Mouse (Mus musculus): ENCODE data around the gene Acot10.
"Not testable (repeated sequence)": the region's sequence is repeated elsewhere in the genome, so short reads cannot be mapped to it uniquely, and the experiment has no call there.

Gene Acot10

DNA sequence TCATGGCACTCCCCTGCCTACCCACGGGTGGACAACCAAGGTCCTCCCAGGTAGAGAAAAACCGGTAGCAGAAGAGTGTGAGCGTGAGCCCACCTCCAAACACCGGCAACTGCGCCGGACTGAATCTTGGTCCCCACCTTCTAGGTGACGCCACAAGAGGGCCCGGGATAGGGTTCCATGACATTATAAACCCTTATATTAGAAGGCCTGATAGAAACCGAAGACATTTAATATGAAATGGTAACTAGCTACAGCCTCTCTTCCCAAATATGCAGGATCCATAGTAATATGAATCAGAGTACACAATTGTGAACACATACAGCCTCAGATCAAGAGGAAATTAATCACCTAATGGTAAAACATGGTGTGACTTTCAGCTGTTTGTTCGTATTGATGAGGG, at the start of gene Acot10:
Gene Acot10 (minus strand): TSS at position 101 of the 400 bp plus-strand sequence.
- DNase-seq (ENCODE audit: extremely low read depth, low read depth, low spot score) = no peak

DNA sequence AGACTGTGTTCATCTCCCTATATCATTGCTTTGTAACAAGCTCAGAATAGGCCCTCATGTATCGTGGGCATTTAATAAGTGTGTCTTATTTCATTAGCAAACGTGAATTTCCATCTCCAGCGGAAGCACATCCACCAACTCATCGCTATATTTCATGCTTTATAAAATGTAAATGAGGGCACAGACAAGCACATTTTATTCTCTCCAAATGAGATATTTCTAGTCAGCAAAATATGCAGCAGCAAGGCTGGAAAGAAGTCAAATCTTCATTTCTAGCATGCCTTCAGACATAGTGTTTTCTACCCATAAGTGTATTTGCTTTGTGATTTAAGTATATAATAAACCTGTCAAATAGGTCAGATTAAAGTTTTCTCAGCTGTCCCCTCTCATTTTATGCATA, 45.3 kb upstream of the Acot10 start:
- no peak for DNase-seq (ENCODE audit: extremely low read depth, low read depth, low spot score)

DNA sequence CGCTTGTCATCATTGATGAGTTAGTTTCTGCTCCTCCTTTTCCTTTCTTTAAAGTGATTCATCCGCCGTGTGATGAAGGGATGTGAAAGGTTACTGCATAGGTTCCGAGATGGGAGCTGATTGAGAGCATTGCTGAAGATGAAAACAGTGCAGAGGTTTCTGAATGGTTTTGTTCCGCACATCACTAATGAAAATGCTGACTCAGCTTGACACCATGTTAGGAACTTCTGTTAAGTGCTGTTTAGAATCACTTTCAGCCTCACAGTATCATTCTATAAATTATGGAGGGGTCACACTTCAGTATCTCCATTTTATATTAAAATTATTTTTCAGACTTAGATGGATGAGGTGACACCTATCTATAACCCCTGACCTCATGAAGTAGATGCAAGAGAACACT, 29.7 kb upstream of the Acot10 start:
- DNase-seq (ENCODE audit: extremely low read depth, low read depth, low spot score) = no peak

DNA sequence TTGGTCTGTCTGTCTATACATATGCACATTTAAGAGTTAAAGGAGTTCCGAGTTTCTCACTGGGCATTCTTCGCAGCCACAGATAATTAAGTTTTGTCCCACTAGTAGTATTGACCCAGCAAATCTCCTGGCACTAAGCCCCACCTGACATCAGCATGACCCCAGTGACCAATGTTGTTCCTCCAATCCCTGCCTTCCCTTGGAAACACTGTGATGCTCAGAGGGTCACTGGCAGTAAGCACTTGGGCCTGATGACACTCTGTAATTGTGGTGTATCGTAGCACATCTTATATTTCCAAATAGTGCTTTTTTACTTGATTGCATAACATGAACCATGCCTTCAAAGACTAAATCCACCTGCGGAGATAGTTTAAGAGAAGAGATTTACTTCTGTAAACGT, 17.6 kb upstream of the Acot10 start:
- no peak for DNase-seq (ENCODE audit: extremely low read depth, low read depth, low spot score)

DNA sequence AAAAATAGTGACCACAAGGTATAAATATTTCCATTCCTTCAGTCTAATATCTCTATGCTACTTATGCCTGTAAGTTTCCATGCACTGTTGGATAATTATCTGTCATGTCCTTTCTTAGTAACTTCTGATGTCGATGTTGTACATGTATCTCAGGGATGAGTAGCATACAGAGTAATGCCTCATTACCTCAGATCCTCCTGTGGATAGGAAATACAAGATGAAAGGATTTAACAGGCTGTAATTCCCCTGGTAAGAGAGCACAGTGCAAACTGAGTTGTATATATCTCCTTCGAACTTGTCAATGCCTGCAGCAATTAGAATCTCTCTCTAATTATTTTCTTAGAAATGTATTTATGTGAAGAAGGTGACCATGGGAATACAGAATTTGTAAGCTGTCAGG, 16.2 kb upstream of the Acot10 start:
- no peak for DNase-seq (ENCODE audit: extremely low read depth, low read depth, low spot score)

DNA sequence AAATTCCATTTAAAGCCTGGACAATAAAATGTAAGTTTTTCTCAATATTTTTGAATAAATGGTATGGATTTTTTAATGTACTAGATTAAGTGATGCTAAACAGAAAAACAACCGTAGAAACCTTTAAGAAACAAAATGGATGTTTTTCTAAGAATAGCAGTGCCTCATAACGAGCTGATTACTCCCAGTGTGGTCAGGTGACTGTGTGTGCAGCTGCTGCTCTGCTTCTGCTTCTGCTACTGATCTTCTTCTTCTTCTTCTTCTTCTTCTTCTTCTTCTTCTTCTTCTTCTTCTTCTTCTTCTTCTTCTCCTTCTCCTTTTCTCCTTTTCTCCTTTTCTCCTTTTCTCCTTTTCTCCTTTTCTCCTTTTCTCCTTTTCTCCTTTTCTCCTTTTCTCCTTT, 3.0 kb upstream of the Acot10 start:
- not testable (repeated sequence) for DNase-seq (ENCODE audit: extremely low read depth, low read depth, low spot score)

DNA sequence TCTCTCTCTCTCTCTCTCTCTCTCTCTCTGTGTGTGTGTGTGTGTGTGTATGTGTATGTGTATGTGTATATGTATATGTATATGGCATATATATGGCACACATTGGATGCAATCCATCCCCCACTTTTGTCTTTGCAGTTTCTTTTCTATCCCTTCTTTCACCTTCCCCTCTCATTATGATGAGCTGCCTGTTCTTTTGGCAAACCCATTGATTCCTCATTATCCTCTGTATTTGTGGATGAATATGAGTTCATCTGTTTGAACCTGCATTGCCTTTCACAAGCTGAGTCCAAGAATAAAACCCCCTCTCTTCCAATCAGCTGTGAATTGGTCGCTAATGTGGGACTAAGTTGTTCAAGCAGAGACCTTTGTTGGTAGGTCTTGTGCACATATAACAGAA, 1.4 kb upstream of the Acot10 start:
- no peak for DNase-seq (ENCODE audit: extremely low read depth, low read depth, low spot score)

DNA sequence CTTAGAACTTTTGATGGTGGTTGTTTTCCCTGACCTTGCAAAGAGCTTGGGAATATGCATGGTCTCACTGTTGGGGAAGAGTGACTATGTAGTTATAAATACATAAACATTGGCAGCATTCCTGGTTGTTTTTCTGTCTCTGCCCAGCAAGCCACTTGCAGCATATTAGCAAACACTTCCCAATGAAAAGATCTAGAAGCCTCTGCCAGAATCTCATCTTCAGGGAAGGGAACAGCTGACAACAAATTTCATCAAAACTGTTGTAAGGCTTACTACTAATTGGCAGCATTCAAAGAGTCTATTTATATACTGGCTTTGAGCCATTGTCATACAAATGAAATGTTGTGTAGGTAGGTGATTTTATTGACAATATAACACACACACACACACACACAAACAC, 800 bp upstream of the Acot10 start:
- DNase-seq (ENCODE audit: extremely low read depth, low read depth, low spot score) = no peak

DNA sequence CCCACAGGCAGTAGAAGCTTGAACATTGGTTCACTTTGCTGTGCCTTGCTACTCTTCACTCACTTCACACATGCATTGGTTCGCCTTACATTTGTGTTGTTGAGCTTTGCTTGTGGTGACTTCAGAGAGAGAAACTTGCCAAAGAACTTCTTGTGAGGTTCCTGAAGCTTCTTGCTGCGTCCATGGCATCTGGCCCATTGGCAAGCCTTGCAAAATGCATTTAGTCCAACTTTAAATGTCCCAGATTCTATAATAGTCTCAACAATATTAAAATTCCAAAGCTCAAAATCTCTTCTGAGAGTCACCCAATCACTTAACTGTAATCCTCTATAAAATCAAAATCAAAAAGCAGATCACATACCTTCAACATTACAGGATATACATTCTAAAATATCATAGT, 6.3 kb downstream of the Acot10 start:
- no peak for DNase-seq (ENCODE audit: extremely low read depth, low read depth, low spot score)

DNA sequence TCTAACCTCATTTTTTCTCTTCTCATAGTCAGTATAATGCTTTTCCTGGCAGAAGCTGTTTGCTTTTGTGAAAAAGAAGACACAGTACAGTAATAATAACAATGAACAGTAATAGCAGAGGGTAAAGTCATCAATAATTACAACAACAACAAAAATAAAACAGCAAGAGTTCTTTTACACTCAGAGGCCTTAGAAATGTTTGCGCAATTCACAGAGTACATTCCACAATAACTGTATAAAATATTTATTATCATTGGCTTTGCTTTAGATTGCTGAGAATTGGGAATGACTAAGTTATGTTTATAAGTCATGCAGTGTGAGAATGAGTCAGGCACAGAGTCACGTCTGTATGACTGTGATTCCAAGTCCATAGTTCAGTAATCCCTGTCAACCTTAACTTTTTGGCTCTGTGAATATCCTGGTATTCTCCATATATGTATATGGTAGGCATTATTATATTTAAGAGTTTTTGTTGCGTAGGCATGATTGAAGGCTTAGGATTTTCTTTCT, 23.6 kb downstream of the Acot10 start:
- no peak for DNase-seq (ENCODE audit: extremely low read depth, low read depth, low spot score)

DNA sequence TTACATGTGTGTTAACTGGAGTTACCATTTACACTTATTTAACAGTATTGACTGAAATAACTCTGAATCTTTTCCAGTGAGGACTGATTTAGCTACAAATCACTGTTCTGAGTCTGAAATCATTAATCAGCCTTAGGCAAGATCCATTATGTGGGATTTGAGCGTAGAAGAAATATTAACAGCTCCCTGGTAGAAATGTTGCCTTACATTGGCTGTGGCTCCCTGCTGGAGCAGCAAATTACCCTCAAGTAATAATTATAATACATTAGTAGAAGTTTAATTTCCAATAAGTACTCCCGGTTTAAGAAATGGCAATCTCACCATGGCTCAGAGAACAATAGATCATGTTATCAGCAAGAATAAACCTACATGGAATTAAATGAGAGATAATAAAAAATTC, 27.4 kb downstream of the Acot10 start:
- DNase-seq (ENCODE audit: extremely low read depth, low read depth, low spot score) = no peak

DNA sequence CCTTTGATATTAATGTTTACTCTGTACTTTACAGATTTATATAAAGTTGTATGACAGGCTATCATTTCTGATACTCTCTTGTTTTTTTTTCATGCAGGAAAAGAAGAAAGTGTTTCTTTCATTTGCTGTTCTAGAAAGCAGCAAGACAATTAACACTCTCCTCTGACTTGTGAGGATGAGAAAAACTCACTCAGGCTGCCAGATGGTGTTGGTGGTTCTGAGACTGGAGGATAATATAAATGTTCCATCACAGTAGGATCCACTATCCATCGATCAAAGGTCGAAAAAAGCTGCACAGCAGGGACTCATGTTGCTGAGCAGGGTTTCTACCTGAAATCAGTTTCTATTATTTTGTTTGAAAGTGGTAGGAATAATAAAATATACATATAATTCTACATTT, 32.0 kb downstream of the Acot10 start:
- no peak for DNase-seq (ENCODE audit: extremely low read depth, low read depth, low spot score)
